Mouse (Mus musculus) stomach, postnatal 0 days (tissue): ENCODE measurements around the gene Olfr1336. TPM values are rescaled to one million over a fixed set of nuclear protein-coding genes. Genes with fewer than 3 reads are reported as not detected.

ENCODE experiments used
- ATAC-seq: fragments of 200-750 bp; cut with Nextera tagmentation; 2 replicates; pipeline ENCODE4 v1.8.0; 2017; ENCODE audit not compliant: low FRiP score, low TSS enrichment
- DNase-seq: peaks from one replicate; pipeline ENCODE4 v3.0.0-alpha.2; 2016; ENCODE audit warnings: low spot score
- H3K27ac ChIP-seq: fragments of 300-500 bp; sonication (generic); replicated peaks from 2 replicates; pipeline ENCODE4 v1.5.1; 2014; ENCODE audit warnings: mild to moderate bottlenecking, control low read depth
- H3K27me3 ChIP-seq: fragments of 300-500 bp; sonication (generic); 2 replicates; pipeline ENCODE4 v1.6.1; 2014; ENCODE audit warnings: low read length; ENCODE audit not compliant: control insufficient read depth, insufficient read depth
- H3K36me3 ChIP-seq: fragments of 300-500 bp; sonication (generic); 2 replicates; pipeline ENCODE4 v1.6.1; 2014; ENCODE audit warnings: low read length, mixed read lengths; ENCODE audit not compliant: control insufficient read depth, insufficient read depth
- H3K4me1 ChIP-seq: fragments of 300-500 bp; sonication (generic); replicated peaks from 2 replicates; pipeline ENCODE4 v1.6.1; 2014; ENCODE audit warnings: antibody characterized with exemption; ENCODE audit not compliant: control insufficient read depth, insufficient read depth
- H3K4me2 ChIP-seq: fragments of 300-500 bp; sonication (generic); replicated peaks from 2 replicates; pipeline ENCODE4 v1.6.1; 2014; ENCODE audit warnings: low read depth, mild to moderate bottlenecking, control low read depth, moderate library complexity
- H3K4me3 ChIP-seq: fragments of 300-500 bp; sonication (generic); 2 replicates; pipeline ENCODE4 v1.5.1; 2014; ENCODE audit warnings: low read depth, low read length, control low read depth
- H3K9ac ChIP-seq: fragments of 300-500 bp; sonication (generic); 2 replicates; pipeline ENCODE4 v1.6.1; 2014; ENCODE audit warnings: mild to moderate bottlenecking, low read length, control low read depth, mixed read lengths
- H3K9me3 ChIP-seq: fragments of 300-500 bp; sonication (generic); 2 replicates; pipeline ENCODE4 v1.6.1; 2016; ENCODE audit warnings: low read length; ENCODE audit not compliant: control insufficient read depth
- CTCF ChIP-seq: IDR thresholded peaks from 2 replicates; pipeline ENCODE4 v1.5.1; 2016; ENCODE audit warnings: antibody characterized with exemption, low read depth, mild to moderate bottlenecking, moderate library complexity
- EP300 ChIP-seq: optimal IDR thresholded peaks from 2 replicates; pipeline ENCODE3; 2016; ENCODE audit warnings: antibody characterized with exemption
- WGBS: fragments of 180-500 bp; shearing (Covaris S2); extraction: QIAGEN DNeasy Blood & Tissue Kit; methylation state at CpG from one replicate; pipeline ENCODE4 v1.1.7; 2014; 5-methylcytosine and 5-hydroxymethylcytosine counted together
- polyA plus RNA-seq: library from polyadenylated mRNA; unstranded; fragments of >200 nt; fragmentation: Nextera tagmentation; extraction: Ambion mirVana; gene quantifications from 2 replicates; pipeline ENCODE4 v1.2.1, GENCODE M21; 2015

Olfr1336 gene
- polyA plus RNA-seq, 1 experiment from 2014 or later, result not detected

- Histone ChIP-seq H3K4me1 (no peaks in the 10 kb centered on the region), H3K9me3 (no peaks in the 10 kb centered on the region), H3K27me3 (no peaks in the 10 kb centered on the region), H3K36me3 (no peaks in the 10 kb centered on the region), H3K4me3 (no peak within 1 kb of the TSS), H3K4me2 (no peak within 1 kb of the TSS), H3K9ac (no peak within 1 kb of the TSS), H3K27ac (no peak within 1 kb of the TSS)
- TF ChIP-seq EP300 (no peak), CTCF (no peak)
- no peak for ATAC-seq
- WGBS, result 14% methylated on average over 2 of the region's 2 CpGs
- DNase-seq, result no peak
Measured at GRCm38 (mm10) chr7:6486841-6487240, 30.9 kb downstream of the Olfr1336 start, which contains the start of gene Olfr5. TSS of gene Olfr5 (minus strand) at chr7:6486941.

- Histone ChIP-seq H3K9me3 (no peaks in the 10 kb centered on the region), H3K27ac (no peak within 1 kb of the TSS), H3K4me3 (no peak within 1 kb of the TSS), H3K4me1 (no peaks in the 10 kb centered on the region), H3K36me3 (no peaks in the 10 kb centered on the region), H3K9ac (no peak within 1 kb of the TSS), H3K4me2 (no peak within 1 kb of the TSS), H3K27me3 (no peaks in the 10 kb centered on the region)
- ATAC-seq (no peak), DNase-seq (no peak)
- 52% methylated on average over 1 of the region's 1 CpGs for WGBS
- TF ChIP-seq CTCF (no peak), EP300 (no peak)
Measured at GRCm38 (mm10) chr7:6499655-6500054, 43.7 kb downstream of the Olfr1336 start, which contains the start of gene Olfr1347. TSS of gene Olfr1347 (minus strand) at chr7:6499755.

- WGBS, result 95% methylated on average over 1 of the region's 1 CpGs
- TF ChIP-seq CTCF (no peak), EP300 (no peak)
Measured at GRCm38 (mm10) chr7:6508648-6509047, 52.7 kb downstream of the Olfr1336 start, which contains the start of gene Olfr1348. TSS of gene Olfr1348 (minus strand) at chr7:6508748.

More at GRCm38 (mm10) chr7:6508648-6509047, 52.7 kb downstream of the Olfr1336 start, which contains the start of gene Olfr1348:
- H3K36me3 ChIP-seq, result no peaks in the 10 kb centered on the region
- no peak within 1 kb of the TSS for H3K4me3 ChIP-seq
- ATAC-seq (no peak), DNase-seq (no peak)
- no peaks in the 10 kb centered on the region for H3K4me1 ChIP-seq
- H3K27me3 ChIP-seq, result no peaks in the 10 kb centered on the region
- no peaks in the 10 kb centered on the region for H3K9me3 ChIP-seq
- H3K9ac ChIP-seq, result no peak within 1 kb of the TSS
- H3K27ac ChIP-seq, result no peak within 1 kb of the TSS
- H3K4me2 ChIP-seq, result no peak within 1 kb of the TSS

Other genes starting within 250 kb of the Olfr1336 start
- gene Zscan5b, start 233.9 kb upstream of the Olfr1336 start, polyA plus RNA-seq, result not detected in 2 replicates
- gene Epp13, start 203.5 kb upstream of the Olfr1336 start, polyA plus RNA-seq, result not detected in 2 replicates
- 5.2 and 5.4 TPM in 2 replicates for gene Zfp667, start 169.6 kb upstream of the Olfr1336 start, polyA plus RNA-seq
- gene Zfp583, start 124.9 kb upstream of the Olfr1336 start, polyA plus RNA-seq, result 1.9 and 2.0 TPM in 2 replicates
- 0.35 and 0.41 TPM in 2 replicates for gene Gm3854, start 112.4 kb upstream of the Olfr1336 start, polyA plus RNA-seq
- 1.0 and 1.9 TPM in 2 replicates for gene Zfp78, start 92.9 kb upstream of the Olfr1336 start, polyA plus RNA-seq
- gene Zfp28, start 72.9 kb upstream of the Olfr1336 start, polyA plus RNA-seq, result 2.4 and 2.6 TPM in 2 replicates
- gene Smim17, start 57.5 kb upstream of the Olfr1336 start, polyA plus RNA-seq, result 0.02 and 0.10 TPM in 2 replicates
- not detected in 2 replicates for gene Gm20715, start 45.9 kb upstream of the Olfr1336 start, polyA plus RNA-seq
- gene Olfr1344, start 17.5 kb upstream of the Olfr1336 start, polyA plus RNA-seq, result not detected in 2 replicates
- not detected in 2 replicates for gene Olfr1346, start 10.9 kb downstream of the Olfr1336 start, polyA plus RNA-seq
- gene Olfr5, start 30.8 kb downstream of the Olfr1336 start, polyA plus RNA-seq, result not detected in 2 replicates
- not detected in 2 replicates for gene Olfr1347, start 43.6 kb downstream of the Olfr1336 start, polyA plus RNA-seq
- gene Olfr1348, start 52.6 kb downstream of the Olfr1336 start, polyA plus RNA-seq, result not detected in 2 replicates
- 0.02 TPM in 1 of 2 replicates, not detected in the other for gene Olfr1349, start 66.8 kb downstream of the Olfr1336 start, polyA plus RNA-seq
- not detected in 2 replicates for gene Olfr1350, start 108.7 kb downstream of the Olfr1336 start, polyA plus RNA-seq
- 1.6 and 1.9 TPM in 2 replicates for gene Zim1, start 240.3 kb downstream of the Olfr1336 start, polyA plus RNA-seq